Mouse (Mus musculus): ENCODE measurements around the gene Uqcrq. TPM values are rescaled to one million over a fixed set of nuclear protein-coding genes. Genes with fewer than 3 reads are reported as not detected.

Gene Uqcrq
- 11.2 to 22.8 TPM (median 17.8 TPM) in 3 replicates for total RNA-seq (2017)

DNA sequence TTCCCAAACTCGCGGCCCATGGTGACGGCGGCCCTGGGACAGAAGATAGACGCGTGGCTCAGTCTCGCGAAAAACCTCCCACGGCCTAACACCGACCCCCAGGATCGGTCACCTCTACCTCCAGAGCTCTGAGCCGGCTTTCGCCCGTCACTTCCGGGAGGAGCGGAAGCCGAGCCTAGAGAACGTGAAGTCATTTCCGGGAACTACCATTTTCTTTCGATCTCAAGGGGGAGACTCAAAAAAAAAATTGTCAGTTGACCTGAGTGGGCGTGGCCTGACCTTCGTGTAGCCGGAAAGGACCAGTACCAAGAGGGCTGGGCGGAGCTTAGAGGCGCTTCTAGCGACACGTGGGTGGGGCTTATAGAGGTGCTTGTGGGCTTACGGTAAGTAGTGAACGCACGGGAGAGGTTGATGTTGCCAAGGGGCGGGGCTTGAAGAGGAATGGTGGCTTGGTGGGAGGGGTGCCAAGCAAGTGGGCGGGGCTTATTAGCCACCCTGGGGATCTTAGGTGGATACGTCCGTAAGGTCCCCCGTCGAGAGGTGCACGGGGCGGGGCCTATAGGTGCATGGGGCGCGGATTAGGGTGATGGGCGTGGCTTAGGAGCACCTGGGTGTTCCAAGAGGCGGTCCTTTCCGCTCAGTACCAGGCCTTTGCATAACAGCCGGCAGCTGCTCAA lies at the start of gene Uqcrq, which contains the start of gene Gdf9:
Uqcrq (minus strand) TSS at position 162 of the 677 bp plus-strand sequence.
Gdf9 (plus strand) TSS at position 354 of the 677 bp plus-strand sequence.
- peak; percentile 93 for ATAC-seq (replicated peaks; ENCODE audit: insufficient number of reproducible peaks, low FRiP score, low TSS enrichment, poor library complexity, severe bottlenecking)

DNA sequence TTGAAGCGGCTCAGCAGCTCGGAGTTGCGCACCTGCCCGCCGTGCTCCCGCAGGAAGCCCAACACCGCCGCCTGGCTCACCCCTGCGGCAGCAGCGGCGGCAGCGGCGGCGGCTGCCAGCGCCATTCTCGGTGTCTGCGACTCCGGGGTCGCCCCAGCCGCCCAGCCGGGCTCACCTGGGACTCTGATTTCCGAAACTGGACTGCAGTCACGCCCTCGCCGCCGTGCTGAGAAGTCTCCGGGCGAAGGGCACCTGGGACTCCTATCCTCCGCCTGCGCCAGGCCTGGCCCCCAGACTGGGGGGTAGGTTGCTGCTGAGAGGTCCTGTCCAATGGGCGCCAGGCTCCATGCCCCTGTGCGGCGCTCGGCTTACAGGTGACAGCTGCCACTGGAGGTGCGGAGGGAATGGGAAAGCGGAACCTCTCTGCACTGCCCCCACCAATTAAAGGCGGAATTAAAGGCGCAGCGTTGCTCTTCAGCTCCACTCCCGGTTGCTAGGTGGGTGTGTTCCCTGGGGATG lies 49.2 kb upstream of the Uqcrq start, which contains the start of the genes Gm9945 and Sowaha:
Gm9945 (plus strand) TSS at position 384 of the 519 bp plus-strand sequence.
Sowaha (minus strand) TSS at position 492 of the 519 bp plus-strand sequence.
- ATAC-seq (replicated peaks; ENCODE audit: insufficient number of reproducible peaks, low FRiP score, low TSS enrichment, poor library complexity, severe bottlenecking): no peak

DNA sequence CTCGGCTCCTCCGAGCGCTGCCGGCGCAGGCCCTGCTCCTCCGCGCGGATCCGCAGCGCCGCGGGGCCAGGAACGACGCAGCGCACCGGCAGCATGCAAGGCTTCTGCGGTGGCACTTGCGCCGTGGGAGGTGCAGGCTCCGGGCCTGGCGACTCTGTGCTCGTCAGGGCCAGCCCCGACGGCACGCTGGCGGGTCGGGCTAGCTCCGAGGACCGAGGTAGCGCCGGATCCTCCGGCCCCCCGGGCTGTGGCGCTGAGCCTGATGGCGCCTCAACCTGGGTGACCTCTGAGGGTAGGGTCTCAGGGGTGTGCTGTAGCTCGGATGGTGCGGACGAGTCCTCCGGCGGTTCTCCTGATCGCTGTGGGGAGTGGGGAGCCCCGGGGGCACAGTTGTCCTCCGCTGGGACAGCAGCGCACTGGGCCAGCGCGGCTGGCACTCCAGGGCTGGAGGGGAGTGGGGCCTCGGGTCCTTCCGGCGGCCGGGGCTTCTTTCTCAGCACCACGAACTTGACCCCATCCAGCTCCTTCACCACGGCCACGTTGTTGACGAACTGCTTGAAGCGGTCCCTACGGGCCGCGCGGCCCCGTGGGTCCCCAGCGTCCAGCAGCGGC lies 48.6 kb upstream of the Uqcrq start:
- no peak for ATAC-seq (replicated peaks; ENCODE audit: insufficient number of reproducible peaks, low FRiP score, low TSS enrichment, poor library complexity, severe bottlenecking)

DNA sequence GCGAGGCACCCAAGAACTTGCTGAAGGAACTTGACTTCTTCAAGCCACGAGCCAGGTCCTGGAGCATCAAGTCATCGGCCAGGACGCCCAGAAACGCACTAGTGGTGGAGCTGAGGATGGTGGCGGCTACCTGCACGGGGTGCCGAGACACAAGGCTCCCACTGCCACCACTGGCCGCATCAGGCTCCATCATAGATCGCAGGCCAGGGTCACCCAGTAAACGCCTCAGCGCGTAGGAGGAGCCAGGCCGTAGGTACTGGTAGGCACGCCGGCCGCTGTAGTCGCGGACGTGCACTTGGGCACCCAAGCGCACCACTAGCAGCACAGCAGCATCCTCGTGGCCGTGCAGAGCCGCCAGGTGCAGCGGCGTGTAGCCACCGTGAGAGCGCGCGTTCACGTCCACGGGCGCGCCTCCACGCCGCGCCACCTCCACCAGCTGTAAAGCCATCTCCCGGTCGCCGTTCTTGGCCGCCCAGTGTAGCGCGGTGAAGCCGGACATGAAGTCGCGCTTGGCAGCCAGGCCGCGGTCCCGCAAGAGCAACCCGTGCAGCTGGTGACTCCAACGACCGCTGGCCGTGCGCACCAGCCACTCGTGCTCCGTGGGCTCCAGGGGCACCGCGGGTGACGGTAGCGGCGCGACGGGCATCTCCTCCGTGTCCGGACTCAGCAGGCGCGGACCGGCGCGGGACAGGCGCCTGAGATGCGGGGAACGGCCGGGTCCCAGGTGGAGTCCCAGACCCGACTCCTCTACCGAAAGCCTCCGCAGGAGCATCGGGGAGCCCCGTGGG lies 47.9 kb upstream of the Uqcrq start:
- ATAC-seq (replicated peaks; ENCODE audit: insufficient number of reproducible peaks, low FRiP score, low TSS enrichment, poor library complexity, severe bottlenecking): no peak

DNA sequence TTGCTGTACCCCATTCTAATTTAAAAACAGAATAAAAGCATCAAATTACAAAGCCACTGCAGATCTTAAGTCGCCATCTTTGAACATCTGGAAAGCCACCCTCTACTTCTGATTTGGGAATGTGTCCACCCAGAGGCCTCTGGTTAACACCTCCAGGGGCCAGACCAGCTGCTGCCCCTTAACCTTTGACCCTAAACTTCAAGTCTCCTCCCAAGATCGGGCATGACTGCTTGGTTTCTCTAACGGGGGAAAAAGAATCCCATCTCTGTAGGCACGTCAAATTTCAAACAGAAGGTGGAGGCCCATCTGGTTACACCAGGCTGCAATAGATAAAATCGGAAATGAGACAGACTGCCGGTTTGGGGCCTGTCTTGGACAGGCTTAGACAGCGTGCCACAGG lies 47.2 kb upstream of the Uqcrq start:
- no peak for ATAC-seq (replicated peaks; ENCODE audit: insufficient number of reproducible peaks, low FRiP score, low TSS enrichment, poor library complexity, severe bottlenecking)

DNA sequence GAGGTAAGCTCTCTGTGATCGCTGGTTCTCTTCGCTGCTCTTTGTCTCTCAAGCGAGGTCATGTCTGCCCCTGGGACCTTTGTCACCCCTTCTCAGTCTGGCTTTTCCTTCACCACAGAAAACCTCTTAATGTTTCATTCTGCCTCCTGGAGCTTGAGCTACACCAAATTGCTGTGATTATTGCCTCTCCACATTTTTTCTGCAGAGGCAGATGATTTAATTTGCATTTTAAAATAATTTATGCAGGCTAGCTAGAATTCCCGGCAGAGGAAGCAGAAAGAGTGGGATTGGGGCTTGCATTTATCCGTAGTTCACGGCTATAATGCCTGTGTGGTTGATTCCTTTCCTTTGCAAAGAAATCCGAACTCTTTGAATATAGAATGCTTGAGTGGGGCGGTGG lies 45.0 kb upstream of the Uqcrq start:
- no peak for ATAC-seq (replicated peaks; ENCODE audit: insufficient number of reproducible peaks, low FRiP score, low TSS enrichment, poor library complexity, severe bottlenecking)

DNA sequence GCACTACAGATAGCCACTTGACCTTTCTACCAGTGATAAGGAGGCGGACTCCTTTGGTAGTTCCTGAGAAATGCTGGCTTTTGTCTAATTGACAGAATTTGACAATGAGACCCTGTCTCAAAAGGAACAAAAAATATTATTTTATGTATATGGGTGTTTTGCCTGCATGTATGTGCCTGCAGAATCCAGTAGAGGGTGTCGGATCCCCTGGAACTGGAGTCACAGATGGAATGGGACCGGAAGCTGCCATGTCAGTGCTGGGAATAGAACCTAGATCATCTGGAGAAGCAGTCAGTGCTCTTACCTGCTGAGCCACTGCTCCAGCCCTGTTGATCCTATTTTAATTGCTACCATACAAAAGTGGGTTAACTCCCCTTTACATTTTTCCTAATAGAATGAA lies 42.1 kb upstream of the Uqcrq start:
- no peak for ATAC-seq (replicated peaks; ENCODE audit: insufficient number of reproducible peaks, low FRiP score, low TSS enrichment, poor library complexity, severe bottlenecking)

DNA sequence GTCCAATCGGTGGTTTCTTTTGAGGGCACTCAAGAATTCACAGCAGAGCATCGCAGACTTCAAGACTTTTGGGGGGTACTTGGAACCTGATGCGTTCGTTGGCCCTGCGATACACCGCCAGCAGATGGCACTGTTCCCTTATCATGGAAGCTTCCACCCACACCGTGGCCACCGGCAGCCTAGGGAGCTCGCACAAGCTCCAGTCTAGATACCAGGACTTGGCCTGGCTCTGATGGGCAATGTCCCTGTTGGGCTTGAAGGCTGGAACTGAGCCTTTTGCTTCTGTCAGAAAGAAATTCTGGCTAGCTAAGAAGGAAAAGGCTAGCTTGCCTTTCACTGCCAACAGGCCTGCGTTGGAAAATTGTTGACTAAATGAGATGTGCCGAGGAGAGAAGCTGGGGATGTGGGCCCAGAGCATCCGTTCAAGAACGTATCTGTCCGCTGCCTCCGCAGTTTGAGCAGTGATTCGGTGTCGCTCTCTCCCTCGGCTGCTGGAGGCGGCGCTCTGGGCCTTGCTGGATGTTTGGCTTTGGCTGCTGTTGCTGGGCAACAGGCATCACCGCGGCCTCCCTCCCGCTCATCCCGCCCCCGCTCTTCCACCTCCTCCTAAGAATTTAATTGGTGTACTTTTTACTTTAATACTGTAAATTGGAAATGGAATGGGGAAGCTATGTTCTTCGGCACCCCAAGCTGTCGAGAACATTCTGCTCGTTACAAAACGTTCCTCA lies 39.5 kb upstream of the Uqcrq start, which contains the start of gene Gm9837:
Gm9837 (minus strand) TSS at position 512 of the 728 bp plus-strand sequence.
- ATAC-seq (replicated peaks; ENCODE audit: insufficient number of reproducible peaks, low FRiP score, low TSS enrichment, poor library complexity, severe bottlenecking): peak; percentile 71; the same call in 1 of the 2 replicates

DNA sequence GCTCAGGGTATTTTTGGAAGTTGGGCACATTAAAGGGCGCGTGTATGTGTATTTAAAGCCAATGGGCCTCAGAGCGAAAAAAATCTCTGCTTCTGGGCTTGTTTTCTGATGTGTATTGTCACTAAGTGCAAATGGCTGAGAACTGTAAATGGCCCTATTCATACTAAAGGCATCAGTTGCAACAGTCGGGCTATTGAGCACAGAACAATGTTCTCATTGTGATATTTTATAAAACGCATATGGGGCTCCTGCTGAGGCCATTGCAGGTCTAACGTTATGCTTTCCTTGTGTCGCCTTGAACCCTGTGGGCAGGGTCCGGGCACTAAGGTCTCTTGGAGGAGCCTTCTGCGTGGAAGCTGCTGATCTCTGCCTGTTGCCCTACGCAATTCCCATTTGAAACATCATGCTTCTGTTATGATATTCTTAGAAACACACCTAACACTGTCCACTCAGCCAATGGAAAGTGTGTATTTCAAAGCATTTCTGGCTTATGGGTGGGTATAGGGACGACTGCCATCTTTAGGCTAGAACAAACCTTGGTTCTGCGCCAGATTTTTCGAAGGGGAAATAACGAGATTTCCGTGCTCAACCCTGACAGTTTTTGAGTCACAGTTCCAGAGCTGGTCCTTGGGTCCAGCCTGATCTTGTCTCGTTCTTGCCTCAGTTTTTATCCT lies 38.8 kb upstream of the Uqcrq start:
- ATAC-seq (replicated peaks; ENCODE audit: insufficient number of reproducible peaks, low FRiP score, low TSS enrichment, poor library complexity, severe bottlenecking): no peak

DNA sequence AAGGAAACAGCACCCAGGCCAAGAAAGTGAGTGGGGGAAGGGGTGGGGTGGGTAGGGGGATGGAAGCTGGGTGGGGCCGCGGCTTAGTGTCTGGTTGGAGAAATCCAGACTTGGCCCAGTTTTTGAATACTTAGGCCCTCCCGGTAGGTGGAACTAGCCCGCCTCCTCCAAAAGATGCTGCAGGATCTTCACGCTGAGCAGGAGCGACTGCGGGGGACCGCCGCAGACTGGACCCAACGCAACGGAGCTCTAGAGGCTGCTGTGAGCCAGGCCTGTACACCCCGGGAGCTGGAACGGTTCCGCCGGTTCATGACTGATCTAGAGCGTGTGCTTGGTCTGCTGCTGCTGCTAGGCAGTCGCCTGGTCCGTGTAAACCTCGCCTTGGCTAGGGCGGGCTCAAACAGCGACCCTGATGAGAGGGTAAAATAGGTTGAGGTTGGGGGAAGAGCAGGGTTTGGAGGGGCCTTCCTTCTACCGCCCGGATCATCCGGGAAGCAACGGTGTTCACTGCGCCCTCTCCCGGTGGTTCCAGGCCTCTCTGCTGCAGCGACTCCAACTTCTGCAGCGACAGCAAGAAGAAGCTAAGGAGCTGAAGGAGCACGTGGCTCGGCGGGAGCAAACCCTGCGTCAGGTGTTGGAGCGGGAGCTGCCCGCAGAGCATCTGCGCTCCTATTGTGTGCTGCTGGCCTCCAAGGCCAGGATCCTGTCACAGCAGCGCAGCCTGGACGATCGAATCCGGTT lies 35.8 kb upstream of the Uqcrq start:
- 0 out of 2 replicates have a peak, but pooled peaks have one; percentile 24 for ATAC-seq (replicated peaks; ENCODE audit: insufficient number of reproducible peaks, low FRiP score, low TSS enrichment, poor library complexity, severe bottlenecking)

DNA sequence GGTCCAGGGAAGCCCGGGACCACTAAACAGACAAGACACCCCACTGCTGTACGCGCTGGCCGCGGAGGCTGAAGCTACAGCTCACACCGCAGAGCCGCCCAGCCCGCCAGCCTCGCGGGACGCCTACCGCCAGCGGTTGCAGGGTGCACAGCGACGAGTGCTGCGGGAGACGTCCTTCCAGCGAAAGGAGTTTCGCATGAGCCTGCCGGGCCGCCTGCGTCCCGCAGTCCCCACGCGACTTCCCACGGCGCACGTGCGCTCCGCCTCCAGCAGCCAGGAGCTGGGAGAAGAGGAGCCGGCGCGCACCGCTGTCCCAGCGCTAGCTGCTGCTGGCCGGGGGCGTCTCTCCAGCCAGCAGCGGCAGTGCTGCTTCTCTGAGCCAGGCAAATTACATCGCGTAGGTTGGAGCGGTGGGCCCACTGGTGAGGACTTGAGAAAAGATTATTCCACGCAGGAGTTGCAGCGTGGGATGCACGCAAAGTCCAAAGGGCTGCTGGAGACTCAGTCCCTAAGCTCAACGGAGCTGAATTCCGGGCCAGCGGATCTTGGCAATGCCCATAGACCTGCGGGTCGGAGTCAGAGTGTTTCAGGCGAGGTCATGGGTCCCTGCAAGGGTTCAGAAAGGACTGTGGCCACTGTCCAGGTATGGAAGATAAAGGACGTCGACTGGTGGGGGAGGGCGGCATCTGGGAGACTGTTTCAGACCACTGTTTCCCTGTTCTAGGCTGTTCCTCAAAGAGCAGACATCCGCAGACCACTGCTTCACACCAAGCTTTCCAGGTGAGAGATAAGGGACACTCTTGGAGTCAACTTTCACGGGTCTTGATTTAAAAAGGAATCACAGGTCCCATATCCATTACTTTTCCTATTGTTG lies 33.2 kb upstream of the Uqcrq start:
- no peak for ATAC-seq (replicated peaks; ENCODE audit: insufficient number of reproducible peaks, low FRiP score, low TSS enrichment, poor library complexity, severe bottlenecking)

DNA sequence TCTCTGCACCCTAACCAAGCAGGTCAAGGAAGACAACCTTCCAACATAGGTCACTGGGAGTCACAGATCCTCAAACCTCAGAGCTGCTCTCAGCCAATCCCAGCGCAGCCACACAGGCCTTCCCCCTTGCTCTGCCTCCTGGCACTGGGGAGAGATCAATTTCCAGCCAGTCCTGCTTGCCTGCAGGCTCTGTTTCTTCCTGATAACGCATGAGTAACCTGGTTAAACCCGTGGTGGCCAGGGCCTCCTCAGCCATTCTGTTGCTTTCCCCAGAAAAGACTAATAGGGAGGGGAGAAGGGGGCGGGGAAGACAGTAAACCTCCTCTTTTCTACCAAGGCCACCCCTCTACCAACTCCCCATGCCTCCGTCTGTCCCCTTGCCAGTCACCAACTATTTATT lies 31.1 kb upstream of the Uqcrq start:
- no peak for ATAC-seq (replicated peaks; ENCODE audit: insufficient number of reproducible peaks, low FRiP score, low TSS enrichment, poor library complexity, severe bottlenecking)

DNA sequence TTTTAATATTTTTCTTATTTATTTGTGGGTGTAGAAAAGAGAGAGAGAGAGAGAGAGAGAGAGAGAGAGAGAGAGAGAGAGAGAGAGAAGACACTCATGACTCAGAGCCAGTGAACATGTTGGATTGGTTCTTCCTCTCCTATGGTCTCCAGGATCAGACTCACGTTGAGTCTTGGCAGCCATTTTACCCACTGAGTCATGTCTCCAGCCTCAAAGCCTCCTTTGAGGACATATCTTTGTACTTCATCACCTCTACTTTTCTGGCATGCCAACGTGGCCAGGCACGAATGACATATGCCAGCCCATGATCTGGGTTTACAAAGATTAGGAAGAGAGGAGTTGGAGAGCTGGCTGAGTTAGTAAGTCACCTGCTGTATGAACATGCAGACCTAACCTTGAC lies 29.6 kb upstream of the Uqcrq start:
- no peak for ATAC-seq (replicated peaks; ENCODE audit: insufficient number of reproducible peaks, low FRiP score, low TSS enrichment, poor library complexity, severe bottlenecking)

DNA sequence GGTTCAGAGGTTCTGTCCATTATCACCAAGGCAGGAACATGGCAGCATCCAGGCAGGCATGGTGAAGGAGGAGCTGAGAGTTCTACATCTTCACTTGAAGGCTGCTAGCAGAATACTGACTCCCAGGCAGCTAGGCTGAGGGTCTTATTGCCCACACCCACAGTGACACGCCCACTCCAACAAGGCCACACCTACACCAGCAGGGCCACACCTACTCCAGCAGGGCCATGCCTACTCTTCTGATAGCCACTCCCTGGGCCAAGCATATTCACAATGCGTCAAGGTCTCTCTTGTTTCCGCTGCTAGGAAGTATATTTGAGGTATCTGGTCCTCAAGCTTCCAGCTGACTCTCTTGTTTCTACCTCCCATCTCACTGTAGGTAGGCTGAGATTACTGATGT lies 28.4 kb upstream of the Uqcrq start:
- ATAC-seq (replicated peaks; ENCODE audit: insufficient number of reproducible peaks, low FRiP score, low TSS enrichment, poor library complexity, severe bottlenecking): no peak

DNA sequence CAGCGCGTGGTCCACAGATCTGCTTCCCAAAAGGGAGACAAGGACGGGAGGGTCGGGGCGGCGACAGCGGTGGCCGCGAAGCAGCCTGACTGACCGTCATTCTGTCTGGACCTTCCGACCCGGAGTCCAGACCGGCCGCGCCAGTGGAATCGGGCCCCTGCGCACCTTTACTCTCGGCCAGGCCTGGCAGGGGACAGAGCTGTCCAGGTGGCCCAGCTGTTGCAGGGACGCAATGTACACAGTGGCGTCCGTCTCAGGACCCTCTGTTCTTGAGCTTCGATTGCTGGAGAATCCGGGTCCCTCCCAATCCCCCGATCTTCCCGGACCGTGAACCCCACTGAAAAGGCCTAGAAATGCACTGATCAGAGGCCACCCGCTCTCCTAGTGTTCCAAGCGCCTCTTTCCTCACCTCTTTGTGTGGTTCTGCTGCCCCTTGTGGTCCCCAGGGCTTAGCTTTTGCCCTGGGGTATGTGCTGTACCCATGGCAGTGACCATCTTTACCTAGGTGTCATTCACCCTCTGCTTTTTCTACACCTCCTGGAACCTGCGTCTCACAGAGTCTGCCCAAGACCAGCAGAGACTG lies 26.8 kb upstream of the Uqcrq start:
- no peak for ATAC-seq (replicated peaks; ENCODE audit: insufficient number of reproducible peaks, low FRiP score, low TSS enrichment, poor library complexity, severe bottlenecking)

Measured in monocyte, adult 5-6 weeks (primary cell).